Mouse (Mus musculus): ENCODE measurements around the gene Adarb2. TPM values are rescaled to one million over a fixed set of nuclear protein-coding genes. Genes with fewer than 3 reads are reported as not detected.

Gene Adarb2
- polyA plus RNA-seq, 1 experiment, result not detected

DNA sequence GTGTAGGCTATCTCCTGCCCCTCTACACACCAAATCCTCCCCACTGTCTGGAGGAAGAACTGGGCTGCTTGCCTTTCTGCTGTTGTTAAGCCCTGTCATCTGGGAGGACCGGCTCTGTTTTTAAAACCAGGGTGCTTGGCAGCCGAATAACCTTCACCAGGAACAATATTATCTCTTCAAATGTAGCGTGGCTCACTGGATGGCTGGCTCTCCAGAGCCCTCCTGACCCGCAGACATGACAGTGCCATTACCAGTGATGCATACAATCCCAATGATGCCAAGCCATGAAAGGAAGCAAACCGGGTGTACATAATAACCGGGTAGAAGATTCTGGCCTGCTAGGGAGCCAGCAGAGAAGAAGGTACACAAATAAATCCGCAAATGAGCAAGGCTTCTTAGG, 360.5 kb downstream of the Adarb2 start:
- Histone ChIP-seq H3K4me1 (ENCODE audit: control insufficient read depth, insufficient read depth, insufficient read length, low read length) (no peaks in the 10 kb centered on the region), H3K27me3 (ENCODE audit: control insufficient read depth, insufficient read depth, low read length) (no peaks in the 10 kb centered on the region), H3K36me3 (ENCODE audit: control insufficient read depth, insufficient read depth, low read length) (no peaks in the 10 kb centered on the region), H3K4me3 (ENCODE audit: low read depth, low read length) (no peak overlapping the region), H3K27ac (ENCODE audit: insufficient read depth, low read depth, low read length) (no peak overlapping the region)
- WGBS, result 84% methylated on average over 7 of the region's 7 CpGs
- TF ChIP-seq POLR2A (IDR thresholded peaks at IDR 0.05; ENCODE audit: low read depth, low read length) (no peak), CTCF (IDR thresholded peaks at IDR 0.05; ENCODE audit: extremely low read depth, insufficient read length, insufficient replicate concordance, low read depth, low read length) (no peak)

DNA sequence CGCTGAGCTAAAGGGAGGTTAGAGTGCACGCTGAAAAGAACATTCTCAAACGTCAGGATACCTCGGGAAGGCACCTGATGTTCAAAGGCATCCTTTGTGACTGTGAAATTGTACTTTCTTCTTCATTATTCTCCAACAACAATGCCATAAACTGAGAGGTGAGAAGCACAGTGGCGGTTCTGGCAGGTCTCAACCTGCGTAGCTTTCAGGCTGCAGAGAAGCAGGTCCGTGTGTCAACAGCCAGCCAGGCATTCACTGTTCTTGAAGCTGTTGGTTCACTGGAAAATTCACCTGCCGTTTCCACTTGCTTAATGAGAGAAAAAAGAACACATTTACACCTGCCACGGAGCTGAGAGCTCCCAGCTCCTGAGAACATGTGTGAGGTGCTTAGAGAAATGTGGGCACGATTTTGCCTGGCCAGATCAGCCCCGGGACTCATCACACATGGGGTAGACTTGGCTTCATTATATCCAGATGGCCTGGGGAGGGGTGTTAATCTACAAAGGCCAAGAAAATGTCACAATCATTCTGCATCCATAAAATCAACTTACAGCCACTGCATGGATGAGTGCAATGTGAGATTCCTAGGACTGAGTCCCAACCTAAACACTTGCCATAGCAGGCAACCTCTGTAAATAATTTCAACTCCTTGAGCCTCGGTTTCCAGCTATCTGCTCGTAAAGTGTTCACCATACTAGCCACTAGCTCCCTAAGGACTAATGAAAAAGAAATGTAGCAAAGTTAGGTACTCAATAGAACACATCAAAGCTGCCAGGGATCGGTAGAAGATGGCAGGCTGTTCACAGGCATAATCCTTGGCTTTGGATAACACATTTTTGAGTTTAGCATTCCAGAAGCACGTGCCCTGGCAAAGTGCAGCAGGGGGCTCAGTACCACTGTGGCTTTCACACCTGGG, 364.7 kb downstream of the Adarb2 start:
- Histone ChIP-seq H3K27me3 (ENCODE audit: control insufficient read depth, insufficient read depth, low read length) (no peaks in the 10 kb centered on the region), H3K36me3 (ENCODE audit: control insufficient read depth, insufficient read depth, low read length) (no peaks in the 10 kb centered on the region), H3K27ac (ENCODE audit: insufficient read depth, low read depth, low read length) (no peak overlapping the region), H3K4me1 (ENCODE audit: control insufficient read depth, insufficient read depth, insufficient read length, low read length) (no peaks in the 10 kb centered on the region), H3K4me3 (ENCODE audit: low read depth, low read length) (no peak overlapping the region)
- WGBS, result 77% methylated on average over 15 of the region's 15 CpGs
- TF ChIP-seq POLR2A (IDR thresholded peaks at IDR 0.05; ENCODE audit: low read depth, low read length) (no peak), CTCF (IDR thresholded peaks at IDR 0.05; ENCODE audit: extremely low read depth, insufficient read length, insufficient replicate concordance, low read depth, low read length) (no peak)

DNA sequence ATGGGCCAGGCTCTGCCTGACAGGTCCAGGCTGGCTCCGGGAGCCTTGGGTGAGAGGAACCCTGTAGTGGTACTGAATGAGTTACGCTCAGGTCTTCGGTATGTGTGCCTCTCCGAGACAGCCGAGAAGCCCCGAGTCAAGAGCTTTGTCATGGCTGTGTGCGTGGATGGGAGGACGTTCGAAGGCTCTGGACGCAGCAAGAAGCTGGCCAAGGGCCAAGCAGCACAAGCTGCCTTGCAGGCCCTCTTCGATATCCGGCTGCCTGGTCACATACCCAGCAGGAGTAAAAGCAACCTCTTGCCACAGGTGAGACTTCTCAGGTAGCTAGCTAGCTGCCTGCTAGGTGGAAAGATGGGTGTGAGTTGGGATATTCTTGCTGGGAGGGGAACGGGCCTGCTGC, 367.6 kb downstream of the Adarb2 start:
- no peaks in the 10 kb centered on the region for H3K27me3 ChIP-seq (ENCODE audit: control insufficient read depth, insufficient read depth, low read length)
- 90% methylated on average over 13 of the region's 13 CpGs for WGBS

GRCm38 (mm10) chr13:8573908-8574307, 371.2 kb downstream of the Adarb2 start:
- no peaks in the 10 kb centered on the region for H3K27me3 ChIP-seq (ENCODE audit: control insufficient read depth, insufficient read depth, low read length)
- no peak overlapping the region for H3K27ac ChIP-seq (ENCODE audit: insufficient read depth, low read depth, low read length)
- H3K4me3 ChIP-seq (ENCODE audit: low read depth, low read length), result no peak overlapping the region
- H3K4me1 ChIP-seq (ENCODE audit: control insufficient read depth, insufficient read depth, insufficient read length, low read length), result no peaks in the 10 kb centered on the region
- 86% methylated on average over 12 of the region's 12 CpGs for WGBS
- no peaks in the 10 kb centered on the region for H3K36me3 ChIP-seq (ENCODE audit: control insufficient read depth, insufficient read depth, low read length)
- no peak for TF ChIP-seq CTCF (IDR thresholded peaks at IDR 0.05; ENCODE audit: extremely low read depth, insufficient read length, insufficient replicate concordance, low read depth, low read length)
- no peak for TF ChIP-seq POLR2A (IDR thresholded peaks at IDR 0.05; ENCODE audit: low read depth, low read length)

More for the DNA sequence above, 367.6 kb downstream of the Adarb2 start:
- TF ChIP-seq POLR2A (IDR thresholded peaks at IDR 0.05; ENCODE audit: low read depth, low read length) (no peak), CTCF (IDR thresholded peaks at IDR 0.05; ENCODE audit: extremely low read depth, insufficient read length, insufficient replicate concordance, low read depth, low read length) (no peak)
- H3K36me3 ChIP-seq (ENCODE audit: control insufficient read depth, insufficient read depth, low read length), result no peaks in the 10 kb centered on the region
- no peaks in the 10 kb centered on the region for H3K4me1 ChIP-seq (ENCODE audit: control insufficient read depth, insufficient read depth, insufficient read length, low read length)
- H3K4me3 ChIP-seq (ENCODE audit: low read depth, low read length), result no peak overlapping the region
- H3K27ac ChIP-seq (ENCODE audit: insufficient read depth, low read depth, low read length), result no peak overlapping the region

GRCm38 (mm10) chr13:8584257-8585005, 381.8 kb downstream of the Adarb2 start:
- Histone ChIP-seq H3K27me3 (ENCODE audit: control insufficient read depth, insufficient read depth, low read length) (no peaks in the 10 kb centered on the region), H3K4me3 (ENCODE audit: low read depth, low read length) (no peak overlapping the region), H3K4me1 (ENCODE audit: control insufficient read depth, insufficient read depth, insufficient read length, low read length) (no peaks in the 10 kb centered on the region), H3K27ac (ENCODE audit: insufficient read depth, low read depth, low read length) (no peak overlapping the region), H3K36me3 (ENCODE audit: control insufficient read depth, insufficient read depth, low read length) (no peaks in the 10 kb centered on the region)
- TF ChIP-seq POLR2A (IDR thresholded peaks at IDR 0.05; ENCODE audit: low read depth, low read length) (no peak), CTCF (IDR thresholded peaks at IDR 0.05; ENCODE audit: extremely low read depth, insufficient read length, insufficient replicate concordance, low read depth, low read length) (no peak)
- 81% methylated on average over 8 of the region's 8 CpGs for WGBS

- Histone ChIP-seq H3K4me3 (ENCODE audit: low read depth, low read length) (no peak overlapping the region), H3K36me3 (ENCODE audit: control insufficient read depth, insufficient read depth, low read length) (no peaks in the 10 kb centered on the region), H3K27ac (ENCODE audit: insufficient read depth, low read depth, low read length) (no peak overlapping the region), H3K27me3 (ENCODE audit: control insufficient read depth, insufficient read depth, low read length) (no peaks in the 10 kb centered on the region), H3K4me1 (ENCODE audit: control insufficient read depth, insufficient read depth, insufficient read length, low read length) (no peaks in the 10 kb centered on the region)
- whole genome bisulfite sequencing, result 87% methylated on average over 7 of the region's 7 CpGs
- TF ChIP-seq CTCF (IDR thresholded peaks at IDR 0.05; ENCODE audit: extremely low read depth, insufficient read length, insufficient replicate concordance, low read depth, low read length), result no peak
- TF ChIP-seq POLR2A (IDR thresholded peaks at IDR 0.05; ENCODE audit: low read depth, low read length), result no peak
Observed at GRCm38 (mm10) chr13:8587447-8587846, 384.8 kb downstream of the Adarb2 start.

DNA sequence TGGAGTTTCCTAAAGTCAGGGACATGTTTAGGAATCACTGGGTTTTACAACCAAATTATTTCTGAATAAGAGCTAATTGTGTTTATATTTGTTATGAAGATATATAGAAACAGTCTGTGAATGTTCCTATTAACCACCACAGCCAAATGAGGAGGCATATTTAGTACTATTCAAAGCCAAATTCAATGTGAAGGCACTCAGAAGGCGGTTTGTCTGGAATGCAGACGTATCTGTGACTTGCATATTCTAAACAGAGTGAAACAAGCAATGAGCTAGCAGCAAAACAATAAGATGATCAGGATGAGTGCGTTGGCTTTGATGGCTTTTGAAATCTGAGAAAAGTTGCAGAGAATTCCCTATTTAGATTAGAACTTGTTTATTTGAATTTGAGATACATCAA, 387.8 kb downstream of the Adarb2 start:
- WGBS, result 79% methylated on average over 3 of the region's 3 CpGs
- no peak overlapping the region for H3K4me3 ChIP-seq (ENCODE audit: low read depth, low read length)
- no peak overlapping the region for H3K27ac ChIP-seq (ENCODE audit: insufficient read depth, low read depth, low read length)
- H3K27me3 ChIP-seq (ENCODE audit: control insufficient read depth, insufficient read depth, low read length), result no peaks in the 10 kb centered on the region
- H3K4me1 ChIP-seq (ENCODE audit: control insufficient read depth, insufficient read depth, insufficient read length, low read length), result no peaks in the 10 kb centered on the region
- no peak for TF ChIP-seq CTCF (IDR thresholded peaks at IDR 0.05; ENCODE audit: extremely low read depth, insufficient read length, insufficient replicate concordance, low read depth, low read length)
- TF ChIP-seq POLR2A (IDR thresholded peaks at IDR 0.05; ENCODE audit: low read depth, low read length), result no peak
- H3K36me3 ChIP-seq (ENCODE audit: control insufficient read depth, insufficient read depth, low read length), result no peaks in the 10 kb centered on the region
